In the genomic region with DNA sequence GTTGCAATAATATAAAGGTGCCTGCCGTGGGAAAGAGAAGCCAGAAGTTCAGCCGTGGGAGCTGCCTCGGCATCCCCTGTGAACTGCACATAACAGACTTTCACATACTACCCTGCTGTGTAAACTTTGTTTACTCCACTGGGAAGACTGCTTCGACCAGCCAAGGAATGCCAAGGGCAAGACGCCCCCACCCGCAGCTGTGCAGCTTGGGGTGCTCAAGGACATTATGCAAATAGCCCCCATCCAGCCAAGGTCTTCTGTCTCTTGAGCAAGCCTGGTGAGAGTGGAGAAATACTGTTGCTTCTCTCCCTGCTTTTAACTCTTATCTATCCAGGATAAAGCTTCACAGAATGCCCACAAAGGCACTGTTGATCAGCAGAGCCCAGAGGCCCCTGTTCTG, we compare ENCODE assay signal across 26 mouse cellular contexts. TPM values are rescaled to one million over a fixed set of nuclear protein-coding genes. Genes with fewer than 3 reads are reported as not detected.
DNase-seq lines count a peak whose midpoint lies in the region; TF ChIP-seq lines count a peak whose summit lies in the region.
"Had no signal": no experiment of that assay in that cellular context is flagged by ENCODE, and none has a peak within 500 bp of the region (broad histone marks: within the 10 kb centered on the region; RNA-seq: fewer than 3 reads in every experiment).

No protein-coding gene starts in this region.

- H3K4me3 ChIP-seq in ES-E14 (ENCODE audit: insufficient read depth in 1 of 2, low read depth in 1 of 2, low read length in 2 of 2, poor library complexity in 1 of 2, severe bottlenecking in 1 of 2): no peak overlapping the region
- H3K4me3 ChIP-seq: forebrain, embryonic 15.5 days; heart, embryonic 15.5 days; layer of hippocampus, adult 2 months; neural tube, embryonic 12.5 days had no signal

- H3K4me1 ChIP-seq in ES-E14 (ENCODE audit: control insufficient read depth in 2 of 2, insufficient read depth in 2 of 2, low read length in 2 of 2, poor library complexity in 1 of 2): peaks cover 8 to 16% of the 10 kb centered on the region in 2 experiments; a peak in 3 of 4 replicates
- H3K4me1 ChIP-seq: forebrain, embryonic 15.5 days; heart, embryonic 15.5 days; neural tube, embryonic 12.5 days had no signal

- intact Hi-C loops in heart, postnatal 14 days (cut with DNase I): no loop called here

- no peak overlapping the region; the same call in 1 of the 2 replicates for H3K27ac ChIP-seq in ES-E14 (ENCODE audit: insufficient read depth, low read depth, low read length, poor library complexity, severe bottlenecking)
- H3K27ac ChIP-seq: forebrain, embryonic 15.5 days; heart, embryonic 15.5 days; kidney, postnatal 0 days; layer of hippocampus, adult 2 months; macrophage; neural tube, embryonic 12.5 days; stomach, postnatal 0 days had no signal

- in situ Hi-C loops in ES-E14 (cut with MboI; ENCODE audit: low sequenced_read_pairs in 2 of 2, unreplicated experiment in 2 of 2): no loop called here

- peak; percentile 76 for DNase-seq in heart, adult 11 months
- DNase-seq in heart, postnatal 14 days: no peak
- DNase-seq in ES-E14 (ENCODE audit: low read depth, low spot score): no peak
- peak; percentile 90 for DNase-seq in adrenal gland, adult 8-10 months
- peak; percentile 92 for DNase-seq in ovary, postnatal 36 days (ENCODE audit: low spot score)
- no peak for DNase-seq in cerebellum, adult 11 months
- DNase-seq in spleen, postnatal 14 days (ENCODE audit: low spot score in 2 of 2): no peak
- no peak for DNase-seq in cerebellum, postnatal 36 days
- DNase-seq: cerebellum, adult 9-10 months; gastrocnemius, postnatal 25 days; kidney, adult 18-20 months; left cerebral cortex, postnatal 4 days; liver; right cerebral cortex, postnatal 25 days; thymus, postnatal 36 days had no signal

- no peaks in the 10 kb centered on the region for H3K9me3 ChIP-seq in ES-E14 (ENCODE audit: control insufficient read depth, insufficient read depth, low read depth, low read length)
- H3K9me3 ChIP-seq: forebrain, embryonic 15.5 days; heart, embryonic 15.5 days; neural tube, embryonic 12.5 days had no signal

- no peak overlapping the region for H3K9ac ChIP-seq in ES-E14 (ENCODE audit: insufficient read depth, low read depth, low read length, poor library complexity, severe bottlenecking)
- H3K9ac ChIP-seq: forebrain, embryonic 15.5 days; heart, embryonic 15.5 days; neural tube, embryonic 12.5 days had no signal

- no peaks in the 10 kb centered on the region for H3K36me3 ChIP-seq in ES-E14 (ENCODE audit: control insufficient read depth, insufficient read depth, low read length, poor library complexity, severe bottlenecking)
- H3K36me3 ChIP-seq: forebrain, embryonic 15.5 days; heart, embryonic 15.5 days; neural tube, embryonic 12.5 days had no signal

TF ChIP-seq in ES-E14, 5 proteins besides CTCF, POLR2A, EP300 and RAD21:
- TF ChIP-seq ZC3H11A (IDR thresholded peaks at IDR 0.05; ENCODE audit: borderline replicate concordance, low read depth, low read length): no peak
- peak; percentile 40; the same call in 1 of the 2 replicates for TF ChIP-seq HCFC1 (IDR thresholded peaks at IDR 0.05; ENCODE audit: borderline replicate concordance, insufficient read depth, low read length)
- TF ChIP-seq CHD2 (IDR thresholded peaks at IDR 0.05; ENCODE audit: low read depth, low read length): peak; percentile 39; the same call in 1 of the 2 replicates
- no peak for TF ChIP-seq ZNF384 (IDR thresholded peaks at IDR 0.05; ENCODE audit: low read depth, low read length)

RNA-seq across cellular contexts. Expression of gene Akr1cl, which starts 8.2 kb away (rescaled TPM):
- under 1 TPM in 1 of 2 experiments, not detected in 1; 0.29 TPM for total RNA-seq in heart, postnatal 14 days (2021)
- 0.37 and 1.6 TPM in 2 replicates for total RNA-seq in ES-E14 (2012; rRNA removed)
- total RNA-seq in adrenal gland, adult 8-10 months (2022): 1,000 to 10,000 TPM; 1,428 to 2,043 (median 1,710) TPM
- total RNA-seq: gastrocnemius, postnatal 25 days; hematopoietic stem cell, adult 5-6 weeks; layer of hippocampus, adult 2 months; left cerebral cortex, postnatal 4 days; MEL; monocyte, adult 5-6 weeks had no signal

RNA-seq across cellular contexts. Expression of gene Cryge, which starts 10.1 kb away (rescaled TPM):
- total RNA-seq in heart, postnatal 14 days (2021): not detected
- 0.42 and 4.3 TPM in 2 replicates for total RNA-seq in ES-E14 (2012; rRNA removed)
- total RNA-seq in adrenal gland, adult 8-10 months (2022): under 1 TPM in 3 of 4 experiments, not detected in 1; 0.38 to 0.62 (median 0.49) TPM
- total RNA-seq: gastrocnemius, postnatal 25 days; heart, adult 8-10 months; hematopoietic stem cell, adult 5-6 weeks; layer of hippocampus, adult 2 months; left cerebral cortex, postnatal 4 days; MEL; monocyte, adult 5-6 weeks had no signal

RNA-seq across cellular contexts. Expression of gene Crygd, which starts 22.4 kb away (rescaled TPM):
- total RNA-seq in heart, postnatal 14 days (2021): not detected
- total RNA-seq in ES-E14 (2012; rRNA removed): 1.6 TPM in 1 of 2 replicates, not detected in the other
- total RNA-seq in adrenal gland, adult 8-10 months (2022): under 1 TPM in 1 of 4 experiments, not detected in 3; 0.44 TPM
- total RNA-seq: gastrocnemius, postnatal 25 days; heart, adult 8-10 months; hematopoietic stem cell, adult 5-6 weeks; layer of hippocampus, adult 2 months; left cerebral cortex, postnatal 4 days; MEL; monocyte, adult 5-6 weeks had no signal

RNA-seq across cellular contexts. Expression of gene Crygc, which starts 32.7 kb away (rescaled TPM):
- total RNA-seq in heart, postnatal 14 days (2021): not detected
- 1.3 TPM in 1 of 2 replicates, not detected in the other for total RNA-seq in ES-E14 (2012; rRNA removed)
- not detected for total RNA-seq in adrenal gland, adult 8-10 months (2022)
- total RNA-seq: gastrocnemius, postnatal 25 days; heart, adult 8-10 months; hematopoietic stem cell, adult 5-6 weeks; layer of hippocampus, adult 2 months; left cerebral cortex, postnatal 4 days; MEL; monocyte, adult 5-6 weeks had no signal

RNA-seq across cellular contexts. Expression of gene Crygb, which starts 41.3 kb away (rescaled TPM):
- total RNA-seq in heart, postnatal 14 days (2021): not detected
- 0.48 and 0.67 TPM in 2 replicates for total RNA-seq in ES-E14 (2012; rRNA removed)
- not detected for total RNA-seq in adrenal gland, adult 8-10 months (2022)
- total RNA-seq: gastrocnemius, postnatal 25 days; heart, adult 8-10 months; hematopoietic stem cell, adult 5-6 weeks; layer of hippocampus, adult 2 months; left cerebral cortex, postnatal 4 days; MEL; monocyte, adult 5-6 weeks had no signal

Comparison
In these comparisons a context has a peak if more than half of its experiments do, and no peak if none do; other contexts are left out.
1. DNase-seq: peak in heart, adult 11 months (single experiment), adrenal gland, adult 8-10 months (single experiment) and ovary, postnatal 36 days (single experiment); none in heart, postnatal 14 days (0 of 2), ES-E14 (single experiment), cerebellum, adult 11 months (single experiment), spleen, postnatal 14 days (0 of 2) and cerebellum, postnatal 36 days (0 of 2).
2. RNA of gene Akr1cl, which starts 8.2 kb away (total RNA-seq): 1,428 to 2,043 TPM in adrenal gland, adult 8-10 months; 0.37 to 1.6 TPM in ES-E14 and 0.29 TPM in heart, postnatal 14 days; every median in the first group is over 100 times any median in the second.